Mouse (Mus musculus): ENCODE measurements at regions not wholly inside any gene's neighbourhood (a gene's known extent, or its start where the extent isn't known, plus 50 kb on each side); places are given as distances from the start of the nearest gene placed in this dataset.

DNA sequence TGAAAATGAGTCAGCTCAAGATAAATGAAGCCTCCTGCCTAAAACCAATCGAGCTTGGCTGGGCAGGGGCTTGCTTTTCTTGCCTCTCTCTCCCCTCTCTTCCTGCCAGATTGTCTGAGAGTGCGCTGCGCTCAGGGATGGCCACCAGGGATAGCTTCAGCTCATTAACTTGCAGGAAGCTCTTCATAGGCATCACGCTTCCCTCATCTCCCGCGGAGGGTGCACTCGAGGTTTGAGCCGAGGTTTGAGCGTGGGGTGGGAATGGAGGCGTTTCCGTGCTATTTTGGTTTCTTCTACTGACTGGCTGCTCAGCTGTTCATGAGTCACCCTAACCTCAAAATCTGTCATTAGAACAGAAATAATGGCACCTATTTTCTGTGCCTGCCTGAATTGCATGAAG, 227.7 kb downstream of the Spry2 start:
- in situ Hi-C loops (cut with MboI; ENCODE audit: low pct_unique_long_range_greater_than_20kb in 1 of 2, low sequenced_read_pairs in 2 of 2, unreplicated experiment in 1 of 2): no loop called here

DNA sequence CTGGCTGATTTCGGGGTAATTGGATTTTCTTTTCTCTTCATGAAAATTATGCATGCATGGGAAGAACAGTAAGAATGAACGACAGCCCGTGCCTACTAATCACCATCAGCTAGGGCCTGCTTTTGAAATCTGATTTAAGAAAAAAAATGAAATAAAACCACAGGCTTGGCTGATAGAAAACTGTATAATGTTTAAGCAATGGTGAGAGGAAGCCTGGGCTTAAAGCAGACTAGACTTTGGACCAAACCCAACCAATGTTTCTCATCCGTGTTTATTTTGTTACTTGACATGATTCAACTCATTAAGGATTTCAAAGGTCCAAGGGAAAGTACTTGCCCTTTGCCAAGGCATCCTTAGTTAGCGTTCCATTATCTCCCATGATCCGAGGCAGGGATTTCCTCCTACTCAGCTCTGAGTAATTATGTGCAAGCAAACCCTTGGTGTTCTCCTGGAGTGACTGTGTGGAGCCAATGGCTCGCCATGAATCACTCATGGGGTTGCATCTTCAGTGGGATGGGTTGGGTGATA, 231.9 kb downstream of the Spry2 start:
- in situ Hi-C loops (cut with MboI; ENCODE audit: low pct_unique_long_range_greater_than_20kb in 1 of 2, low sequenced_read_pairs in 2 of 2, unreplicated experiment in 1 of 2): no loop called here

DNA sequence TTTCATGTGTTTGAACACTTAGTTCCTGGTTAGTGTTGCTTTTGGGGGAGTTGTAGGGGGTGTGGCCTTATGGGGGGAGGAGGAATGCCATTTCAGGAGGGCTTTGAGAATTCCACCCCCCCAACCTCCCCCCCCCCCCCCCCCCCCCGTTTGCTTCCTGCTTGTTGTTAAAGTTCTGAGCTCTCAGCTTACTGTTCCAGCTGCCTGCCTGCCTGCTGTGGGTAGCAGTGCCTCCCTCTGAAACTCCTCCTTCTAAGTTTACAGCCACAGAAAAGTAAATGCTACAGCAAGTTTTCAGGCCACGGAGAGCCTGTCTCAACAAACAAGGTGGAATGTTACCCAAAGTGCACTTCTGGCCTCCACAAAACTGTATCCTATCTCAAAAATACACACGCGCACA, 233.1 kb downstream of the Spry2 start:
- in situ Hi-C loops (cut with MboI; ENCODE audit: low pct_unique_long_range_greater_than_20kb in 1 of 2, low sequenced_read_pairs in 2 of 2, unreplicated experiment in 1 of 2): no loop called here

DNA sequence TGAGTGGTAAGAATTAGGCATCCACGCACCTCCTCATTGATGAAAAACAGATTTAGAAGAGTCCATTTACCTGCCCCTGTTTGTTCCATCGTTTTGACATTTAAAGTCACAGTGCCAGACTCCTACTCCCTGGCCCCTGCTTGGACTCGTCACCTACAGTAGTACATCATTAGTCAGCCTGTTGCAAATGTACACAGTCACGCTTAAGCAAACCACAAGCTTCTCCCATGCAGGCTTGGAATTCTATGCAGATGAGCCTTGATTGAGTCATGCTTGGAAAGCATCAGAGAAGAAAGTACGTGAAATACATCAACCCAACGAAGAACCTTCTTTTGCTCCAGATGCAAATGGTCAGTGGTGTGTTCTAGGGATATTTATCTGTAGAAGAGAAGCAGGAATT, 233.8 kb downstream of the Spry2 start:
- in situ Hi-C loops (cut with MboI; ENCODE audit: low pct_unique_long_range_greater_than_20kb in 1 of 2, low sequenced_read_pairs in 2 of 2, unreplicated experiment in 1 of 2): no loop called here

DNA sequence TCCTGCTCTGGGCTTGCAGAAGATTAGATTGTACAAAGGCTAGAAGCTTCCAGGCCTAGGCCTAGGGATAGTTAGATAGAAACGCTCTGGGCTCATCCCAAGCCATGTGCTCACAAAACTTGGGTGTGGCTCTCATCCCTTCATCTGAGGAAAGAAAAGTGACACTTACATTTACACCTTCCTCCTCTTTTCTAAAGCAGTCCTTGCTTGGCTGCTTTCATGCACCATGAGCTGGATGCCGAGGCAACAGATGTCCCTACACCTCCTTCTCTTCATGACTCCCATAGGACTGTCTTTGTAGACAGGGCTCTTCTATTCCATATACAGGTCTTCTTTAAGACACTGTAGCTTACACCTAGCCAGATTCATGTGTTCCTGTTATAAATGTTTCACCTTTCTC, 238.3 kb downstream of the Spry2 start:
- in situ Hi-C loops (cut with MboI; ENCODE audit: low pct_unique_long_range_greater_than_20kb in 1 of 2, low sequenced_read_pairs in 2 of 2, unreplicated experiment in 1 of 2): no loop called here

DNA sequence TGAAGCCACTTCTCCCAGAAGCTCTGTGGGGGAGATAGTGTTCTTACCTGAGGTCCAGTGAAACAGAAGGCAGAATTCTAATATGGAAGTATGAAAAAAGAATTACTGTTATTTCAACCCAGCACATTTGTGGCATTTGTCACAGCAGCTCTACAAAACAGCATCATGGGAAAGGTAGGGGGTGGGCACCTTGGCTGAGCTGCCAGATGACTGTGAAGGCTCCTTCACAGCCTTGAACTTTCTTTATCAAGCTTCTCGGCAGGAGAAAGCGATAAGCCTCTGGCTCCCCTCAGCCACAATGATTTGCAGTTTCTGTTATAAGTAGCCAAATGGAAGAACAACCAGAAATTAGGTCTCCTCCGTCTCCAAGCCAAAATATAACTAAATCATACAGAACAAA, 249.5 kb downstream of the Spry2 start:
- in situ Hi-C loops (cut with MboI; ENCODE audit: low pct_unique_long_range_greater_than_20kb in 1 of 2, low sequenced_read_pairs in 2 of 2, unreplicated experiment in 1 of 2): no loop called here

DNA sequence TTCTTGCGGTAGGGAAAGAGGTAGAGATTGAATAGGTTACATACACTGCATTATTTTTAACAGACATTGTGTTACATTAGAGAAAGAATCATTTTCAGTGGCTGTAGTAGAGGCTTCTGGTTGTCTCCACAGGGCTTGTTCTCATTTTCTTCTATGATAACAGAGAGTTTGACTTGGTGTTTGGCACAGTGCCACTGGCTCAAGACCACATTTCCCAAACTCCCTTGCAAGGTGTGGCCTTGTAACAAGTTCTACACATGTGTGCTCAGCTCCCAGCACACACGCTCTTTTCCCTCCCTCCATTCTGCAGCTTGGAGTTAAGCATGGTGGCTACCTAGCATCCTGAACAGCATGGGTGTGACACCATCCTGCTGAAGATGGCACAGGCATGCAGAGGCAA, 252.2 kb downstream of the Spry2 start:
- in situ Hi-C loops (cut with MboI; ENCODE audit: low pct_unique_long_range_greater_than_20kb in 1 of 2, low sequenced_read_pairs in 2 of 2, unreplicated experiment in 1 of 2): no loop called here

DNA sequence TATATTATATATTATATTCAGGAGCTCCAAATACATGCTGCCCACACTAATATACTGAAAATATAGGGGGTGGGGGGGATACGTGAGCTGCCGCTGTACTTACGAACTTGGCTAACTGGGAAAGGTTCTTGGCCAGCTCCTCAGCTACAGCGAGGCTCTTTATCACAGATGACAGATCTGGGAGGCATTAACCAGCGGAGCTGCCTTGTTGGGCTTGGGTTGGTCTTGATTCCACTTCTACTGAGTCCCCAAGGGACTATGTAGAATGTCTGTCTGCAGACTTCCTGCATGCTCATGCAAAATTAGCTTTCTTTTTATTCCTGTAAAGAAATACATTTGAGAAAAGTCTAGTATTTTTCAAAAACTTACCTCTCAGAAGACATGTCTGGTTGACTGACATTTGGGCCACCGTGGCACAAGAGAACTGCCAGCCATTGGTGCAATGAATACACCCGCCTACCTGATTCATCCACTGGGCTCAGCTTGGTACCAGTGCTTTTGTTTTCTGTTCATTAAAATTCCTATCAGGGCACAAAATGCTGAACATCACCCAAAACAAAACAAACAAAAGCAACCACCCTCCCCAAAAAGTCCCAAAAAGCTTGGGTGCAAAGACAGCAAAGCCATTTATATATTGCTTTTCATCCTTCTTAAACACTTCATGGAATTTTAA, 253.2 kb downstream of the Spry2 start:
- in situ Hi-C loops (cut with MboI; ENCODE audit: low pct_unique_long_range_greater_than_20kb in 1 of 2, low sequenced_read_pairs in 2 of 2, unreplicated experiment in 1 of 2): no loop called here

DNA sequence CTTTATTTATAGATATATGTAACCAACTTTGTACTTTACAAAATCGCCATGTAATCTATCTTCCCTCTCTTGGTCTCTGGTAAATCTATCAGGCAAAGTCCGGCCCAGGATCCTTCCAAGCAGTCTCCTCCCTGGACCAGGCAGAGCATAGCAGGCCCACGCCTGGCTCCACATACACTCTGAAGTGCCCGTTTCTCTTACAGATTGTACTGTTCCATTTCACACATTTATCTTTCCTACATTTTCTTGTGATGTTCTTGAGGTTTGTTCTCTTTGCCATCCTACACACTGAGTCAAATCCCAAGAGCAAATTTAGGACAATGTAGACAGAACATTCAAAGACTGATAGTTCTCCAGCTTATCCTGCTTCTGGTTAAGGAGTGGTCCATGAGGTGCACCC, 264.3 kb downstream of the Spry2 start:
- in situ Hi-C loops (cut with MboI; ENCODE audit: low pct_unique_long_range_greater_than_20kb in 1 of 2, low sequenced_read_pairs in 2 of 2, unreplicated experiment in 1 of 2): no loop called here

DNA sequence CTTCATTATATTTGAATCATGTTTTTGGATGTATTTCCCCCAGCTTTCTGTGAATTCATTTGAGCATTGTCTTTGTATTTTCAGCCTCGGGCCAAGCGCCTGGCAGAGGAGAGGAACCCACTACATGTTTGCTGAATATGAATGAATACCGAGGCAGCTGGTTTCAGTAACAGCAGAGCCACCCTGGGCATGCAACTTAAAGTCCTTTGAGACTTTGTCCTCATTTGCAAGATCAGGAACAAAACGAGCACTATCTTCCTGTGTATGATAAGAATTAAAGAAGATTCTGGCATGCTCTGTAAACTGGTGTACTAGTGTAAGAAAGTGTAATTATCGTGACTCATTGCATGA, 265.0 kb downstream of the Spry2 start:
- in situ Hi-C loops (cut with MboI; ENCODE audit: low pct_unique_long_range_greater_than_20kb in 1 of 2, low sequenced_read_pairs in 2 of 2, unreplicated experiment in 1 of 2): no loop called here

DNA sequence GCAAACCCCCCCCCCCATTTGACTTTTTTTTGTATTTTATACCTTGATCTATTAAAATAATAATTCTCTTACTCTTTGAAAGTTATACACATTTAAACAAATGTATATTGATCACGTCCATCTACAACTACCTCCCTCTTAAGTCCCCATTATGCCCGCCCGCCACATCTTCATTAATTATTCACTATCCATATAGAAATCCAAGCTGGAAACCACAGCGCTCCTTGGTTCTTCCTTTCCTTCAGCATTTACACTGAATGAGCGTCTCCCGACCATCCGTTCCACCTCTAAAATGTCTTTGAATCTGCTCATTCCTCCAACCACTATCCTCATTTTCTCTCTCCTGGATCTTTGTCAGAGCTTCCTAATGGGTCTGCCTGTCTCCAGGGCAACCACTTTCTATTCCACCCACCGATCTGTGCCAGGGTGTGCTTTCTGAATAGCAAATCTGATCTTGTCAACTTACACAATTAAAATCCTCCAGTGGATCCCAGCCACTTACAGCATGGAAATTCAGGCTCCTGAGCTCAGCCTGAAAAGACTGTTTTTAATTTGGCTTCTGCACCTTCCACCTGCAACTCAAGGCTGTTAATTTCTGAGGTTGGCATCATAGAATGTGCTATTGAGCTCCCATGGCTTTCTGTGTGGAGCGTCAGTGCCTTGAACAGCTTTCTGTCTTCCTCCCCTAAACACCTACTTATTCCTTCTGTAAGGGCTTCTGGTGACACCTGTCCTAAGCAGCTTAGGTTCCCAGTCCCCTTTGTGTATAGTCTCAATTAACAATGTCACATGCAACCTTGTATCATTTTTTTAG, 265.5 kb downstream of the Spry2 start:
- in situ Hi-C loops (cut with MboI; ENCODE audit: low pct_unique_long_range_greater_than_20kb in 1 of 2, low sequenced_read_pairs in 2 of 2, unreplicated experiment in 1 of 2): no loop called here

DNA sequence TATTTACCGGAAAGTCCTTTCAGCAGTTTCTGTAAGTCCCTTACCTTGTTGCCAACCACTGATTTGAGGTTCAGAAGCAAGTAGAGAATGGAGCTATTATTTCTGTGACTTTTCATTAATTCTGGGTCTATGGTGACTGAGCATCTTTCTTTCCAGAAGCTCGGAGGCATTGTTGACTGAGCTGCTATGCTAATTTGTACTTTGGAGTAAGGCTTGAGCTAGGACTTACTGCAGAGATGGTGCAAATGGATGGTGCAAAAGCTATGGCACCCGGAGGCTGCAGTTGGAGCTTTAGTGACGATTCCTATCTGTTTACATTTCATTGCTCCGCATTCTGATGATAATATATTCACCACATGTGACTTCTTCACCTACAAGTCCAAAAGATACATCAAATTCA, 266.2 kb downstream of the Spry2 start:
- in situ Hi-C loops (cut with MboI; ENCODE audit: low pct_unique_long_range_greater_than_20kb in 1 of 2, low sequenced_read_pairs in 2 of 2, unreplicated experiment in 1 of 2): no loop called here

DNA sequence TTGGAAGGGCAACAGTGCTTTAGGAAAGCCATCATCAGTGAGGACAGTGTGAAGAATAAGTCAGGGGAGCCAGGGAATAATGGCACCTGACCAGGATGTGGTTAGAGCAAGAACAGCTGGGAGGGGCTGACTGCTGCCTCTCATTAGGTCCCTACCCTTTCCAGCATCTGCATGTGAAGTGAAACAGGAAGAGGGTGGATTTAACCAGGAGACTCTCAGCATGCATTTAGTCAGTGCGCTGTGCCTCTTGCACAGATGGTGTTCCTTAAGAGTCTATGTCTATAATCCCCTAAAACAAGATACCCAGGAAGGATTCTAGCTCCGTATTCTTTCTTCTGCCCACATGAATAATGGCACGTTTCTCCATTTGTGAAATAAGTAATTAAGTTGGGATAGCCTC, 267.9 kb downstream of the Spry2 start:
- in situ Hi-C loops (cut with MboI; ENCODE audit: low pct_unique_long_range_greater_than_20kb in 1 of 2, low sequenced_read_pairs in 2 of 2, unreplicated experiment in 1 of 2): no loop called here

DNA sequence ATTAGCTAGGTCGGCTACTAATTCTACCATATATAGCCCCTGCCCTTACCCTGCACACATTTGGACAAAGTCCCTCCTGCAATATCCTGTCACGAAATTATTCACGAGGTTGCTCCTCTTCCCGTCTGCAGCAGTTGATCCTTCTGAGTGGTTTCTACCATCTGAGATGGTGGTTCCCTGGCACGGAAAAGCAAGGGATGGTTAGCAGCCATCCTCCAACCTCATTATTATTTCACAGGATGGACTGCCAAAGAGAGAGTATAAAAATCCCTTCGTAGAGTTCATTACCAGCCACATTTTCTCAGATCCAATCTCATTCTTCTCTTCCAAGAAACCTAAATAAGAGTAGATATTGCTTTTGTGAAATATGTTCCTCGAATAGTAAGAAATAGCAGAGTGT, 272.2 kb downstream of the Spry2 start:
- in situ Hi-C loops (cut with MboI; ENCODE audit: low pct_unique_long_range_greater_than_20kb in 1 of 2, low sequenced_read_pairs in 2 of 2, unreplicated experiment in 1 of 2): no loop called here

DNA sequence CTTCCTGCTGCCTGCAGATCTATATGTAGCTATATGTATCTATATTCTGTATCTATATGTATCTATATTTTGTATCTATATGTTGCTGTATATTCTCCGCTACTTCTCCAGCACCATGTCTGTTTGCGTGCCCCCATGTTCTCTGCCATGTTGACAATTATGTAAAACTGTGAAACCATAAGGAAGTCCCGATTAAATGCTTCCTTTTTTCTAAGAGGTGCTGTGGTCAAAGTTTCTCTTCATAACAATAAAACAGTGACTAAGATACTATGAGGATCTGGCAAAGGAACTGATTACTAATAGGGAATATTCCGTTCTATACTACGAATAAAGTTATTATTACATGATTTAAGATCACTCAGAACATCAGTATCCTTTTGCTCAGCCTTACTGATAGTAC, 274.5 kb downstream of the Spry2 start:
- in situ Hi-C loops (cut with MboI; ENCODE audit: low pct_unique_long_range_greater_than_20kb in 1 of 2, low sequenced_read_pairs in 2 of 2, unreplicated experiment in 1 of 2): no loop called here

DNA sequence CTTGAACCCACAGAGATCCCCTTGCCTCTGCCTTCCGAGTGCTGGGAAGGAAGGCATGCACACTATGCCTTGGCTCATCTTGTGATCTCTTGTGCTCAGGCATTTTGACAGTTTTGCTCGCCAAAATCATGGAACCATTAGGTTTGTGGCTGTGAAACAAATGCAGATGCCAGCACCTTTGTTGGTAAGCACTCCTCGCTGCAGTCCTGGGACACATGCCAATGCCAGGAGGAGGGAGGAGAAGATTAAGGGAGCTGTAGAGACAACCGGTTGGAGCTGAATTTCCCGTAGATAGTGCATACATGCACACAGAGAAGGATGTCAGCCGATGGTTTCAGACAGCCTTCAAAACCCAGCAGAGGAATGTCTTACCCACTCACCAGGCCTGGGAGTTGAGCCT, 275.5 kb downstream of the Spry2 start:
- in situ Hi-C loops (cut with MboI; ENCODE audit: low pct_unique_long_range_greater_than_20kb in 1 of 2, low sequenced_read_pairs in 2 of 2, unreplicated experiment in 1 of 2): no loop called here

DNA sequence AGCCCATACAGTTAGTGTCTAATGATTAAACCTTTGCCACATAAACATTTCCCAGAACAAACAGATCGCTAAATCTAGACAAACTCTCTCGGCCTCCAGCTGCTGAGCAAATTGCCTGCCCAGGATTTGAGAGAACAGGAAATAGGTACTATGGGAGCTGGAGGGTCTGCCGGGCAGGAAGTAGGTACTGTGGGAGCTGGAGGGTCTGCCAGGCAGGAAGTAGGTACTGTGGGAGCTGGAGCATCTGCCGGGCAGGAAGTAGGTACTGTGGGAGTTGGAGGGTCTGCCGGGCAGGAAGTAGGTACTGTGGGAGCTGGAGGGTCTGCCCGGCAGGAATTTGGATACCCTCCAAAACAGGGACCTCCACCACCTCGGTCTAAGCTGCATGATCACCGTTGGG, 277.2 kb downstream of the Spry2 start:
- in situ Hi-C loops (cut with MboI; ENCODE audit: low pct_unique_long_range_greater_than_20kb in 1 of 2, low sequenced_read_pairs in 2 of 2, unreplicated experiment in 1 of 2): no loop called here

DNA sequence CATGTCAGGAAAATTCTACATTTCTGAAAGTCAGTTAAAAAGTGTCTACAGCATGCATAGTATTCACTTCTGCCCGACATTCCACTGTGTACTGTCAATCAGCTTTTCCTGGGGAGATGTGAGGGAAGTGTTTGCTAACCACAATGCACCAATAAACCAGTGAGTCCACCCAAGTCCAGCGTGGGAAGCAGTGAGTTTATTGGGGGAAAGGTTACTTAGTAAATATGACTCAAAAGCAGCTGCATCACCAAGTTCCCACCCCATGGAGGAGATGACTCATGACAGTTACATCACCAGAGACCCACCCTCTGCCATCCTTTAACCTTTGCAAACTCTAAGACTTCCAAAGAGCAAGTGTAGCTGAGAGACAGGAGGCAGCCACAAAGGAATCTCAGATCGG, 280.9 kb downstream of the Spry2 start:
- in situ Hi-C loops (cut with MboI; ENCODE audit: low pct_unique_long_range_greater_than_20kb in 1 of 2, low sequenced_read_pairs in 2 of 2, unreplicated experiment in 1 of 2): no loop called here

DNA sequence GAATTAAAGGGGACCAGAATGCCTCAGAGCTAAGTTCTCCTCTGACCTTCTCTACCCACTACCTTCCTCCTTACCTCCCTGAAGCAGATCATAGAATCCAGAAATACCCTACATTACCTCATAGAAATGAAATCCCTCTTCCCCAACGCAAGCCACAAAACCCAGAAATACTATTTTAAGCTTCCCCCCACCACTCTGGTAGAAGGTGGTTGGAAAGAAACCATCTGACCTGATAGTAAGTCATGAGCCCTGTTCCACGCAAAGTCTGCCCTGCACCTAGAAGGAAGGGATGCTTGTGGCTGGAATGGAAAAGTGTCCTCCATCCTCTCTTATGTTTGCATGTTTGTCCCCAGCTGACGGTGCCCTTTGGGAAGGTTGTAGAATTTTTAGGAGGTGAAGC, 283.8 kb downstream of the Spry2 start:
- in situ Hi-C loops (cut with MboI; ENCODE audit: low pct_unique_long_range_greater_than_20kb in 1 of 2, low sequenced_read_pairs in 2 of 2, unreplicated experiment in 1 of 2): no loop called here

DNA sequence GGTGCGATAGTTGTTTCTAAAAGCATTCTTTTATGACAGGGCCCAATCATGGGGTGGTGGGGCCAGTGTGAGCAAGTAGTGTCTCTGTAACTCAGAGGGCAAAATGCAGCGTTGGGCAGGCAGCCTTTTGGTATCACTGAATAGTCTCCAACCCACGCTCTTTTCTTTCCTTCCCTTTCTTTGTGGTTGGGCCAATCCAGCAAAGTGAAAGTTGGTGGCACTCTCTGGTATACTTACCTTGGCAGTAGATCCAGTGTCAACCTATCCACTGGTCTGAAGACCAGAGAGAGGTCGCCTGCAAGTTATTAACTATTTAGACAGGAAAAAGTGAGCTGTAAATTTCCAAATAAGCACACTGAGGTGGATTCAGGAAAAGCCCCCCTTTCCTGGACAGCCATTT, 287.8 kb downstream of the Spry2 start:
- in situ Hi-C loops (cut with MboI; ENCODE audit: low pct_unique_long_range_greater_than_20kb in 1 of 2, low sequenced_read_pairs in 2 of 2, unreplicated experiment in 1 of 2): no loop called here

All from mouse embryonic stem cell (cell line).